Comparison of ENCODE assay signal across 10 mouse cellular contexts in the genomic region with DNA sequence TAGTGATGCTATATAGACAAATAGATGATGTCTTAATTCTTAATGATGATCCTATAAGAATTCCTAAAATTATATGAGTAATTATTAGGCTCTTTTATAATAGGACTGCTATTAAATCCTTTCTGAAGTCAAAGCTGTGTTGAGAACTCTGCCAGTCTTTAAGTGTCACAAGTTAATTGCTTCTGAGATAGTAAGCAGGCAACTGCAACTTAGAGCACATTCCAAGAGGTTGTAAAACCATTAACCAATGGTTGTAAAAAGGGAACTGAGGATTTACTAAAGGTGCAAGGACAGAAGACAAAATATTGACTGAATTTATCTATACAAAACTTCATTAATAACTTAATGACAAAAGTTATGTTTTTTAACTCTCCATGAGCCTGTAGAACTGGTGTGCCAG. TPM values are rescaled to one million over a fixed set of nuclear protein-coding genes. Genes with fewer than 3 reads are reported as not detected.
ATAC-seq and TF ChIP-seq lines count a peak whose summit lies in the region.
"Had no signal": no experiment of that assay in that cellular context is flagged by ENCODE, and none has a peak within 500 bp of the region (broad histone marks: within the 10 kb centered on the region; RNA-seq: fewer than 3 reads in every experiment).

No protein-coding gene starts in this region.

- H3K27me3 ChIP-seq in intestine, embryonic 15.5 days (replicated peaks), result no peaks in the 10 kb centered on the region
- H3K27me3 ChIP-seq in intestine, postnatal 0 days (replicated peaks; ENCODE audit: control insufficient read depth, insufficient read depth, low read length), result no peaks in the 10 kb centered on the region
- no peaks in the 10 kb centered on the region for H3K27me3 ChIP-seq in intestine, embryonic 16.5 days (replicated peaks; ENCODE audit: control insufficient read depth, insufficient read depth, low read length)
- no peaks in the 10 kb centered on the region for H3K27me3 ChIP-seq in heart, embryonic 12.5 days (replicated peaks)
- H3K27me3 ChIP-seq: CH12.LX had no signal

- TF ChIP-seq CTCF in intestine, postnatal 0 days (IDR thresholded peaks at IDR 0.05; ENCODE audit: low read depth), result no peak

- no peak overlapping the region for H3K27ac ChIP-seq in intestine, embryonic 15.5 days
- no peak overlapping the region for H3K27ac ChIP-seq in intestine, postnatal 0 days (ENCODE audit: low read depth, low read length)
- no peak overlapping the region for H3K27ac ChIP-seq in intestine, embryonic 16.5 days (ENCODE audit: low read length)
- no peak overlapping the region for H3K27ac ChIP-seq in heart, embryonic 12.5 days (ENCODE audit: poor library complexity, severe bottlenecking)

- H3K9ac ChIP-seq in intestine, embryonic 15.5 days, result no peak overlapping the region
- no peak overlapping the region for H3K9ac ChIP-seq in intestine, postnatal 0 days (ENCODE audit: low read depth, low read length)
- no peak overlapping the region for H3K9ac ChIP-seq in intestine, embryonic 16.5 days (ENCODE audit: low read depth, low read length)
- no peak overlapping the region for H3K9ac ChIP-seq in heart, embryonic 12.5 days

- H3K4me2 ChIP-seq in intestine, embryonic 15.5 days (replicated peaks), result no peak overlapping the region
- H3K4me2 ChIP-seq in intestine, postnatal 0 days (replicated peaks; ENCODE audit: low read depth), result no peak overlapping the region
- H3K4me2 ChIP-seq in intestine, embryonic 16.5 days (ENCODE audit: low read depth, low read length), result no peak overlapping the region
- H3K4me2 ChIP-seq in heart, embryonic 12.5 days, result no peak overlapping the region

- H3K9me3 ChIP-seq in intestine, embryonic 15.5 days, result no peaks in the 10 kb centered on the region
- no peaks in the 10 kb centered on the region for H3K9me3 ChIP-seq in intestine, postnatal 0 days (ENCODE audit: control insufficient read depth)
- H3K9me3 ChIP-seq in intestine, embryonic 16.5 days (ENCODE audit: control insufficient read depth, low read length), result no peaks in the 10 kb centered on the region
- H3K9me3 ChIP-seq in heart, embryonic 12.5 days (replicated peaks), result no peaks in the 10 kb centered on the region

- H3K36me3 ChIP-seq in intestine, embryonic 15.5 days, result no peaks in the 10 kb centered on the region
- no peaks in the 10 kb centered on the region for H3K36me3 ChIP-seq in intestine, postnatal 0 days (ENCODE audit: control insufficient read depth, insufficient read depth)
- no peaks in the 10 kb centered on the region for H3K36me3 ChIP-seq in intestine, embryonic 16.5 days (ENCODE audit: control insufficient read depth, insufficient read depth, low read length)
- no peaks in the 10 kb centered on the region for H3K36me3 ChIP-seq in heart, embryonic 12.5 days
- H3K36me3 ChIP-seq: G1E had no signal

- H3K4me1 ChIP-seq in intestine, embryonic 15.5 days (replicated peaks), result no peaks in the 10 kb centered on the region
- H3K4me1 ChIP-seq in intestine, postnatal 0 days (replicated peaks; ENCODE audit: control insufficient read depth, insufficient read depth, low read length), result no peaks in the 10 kb centered on the region
- 0 out of 2 replicates have a peak, but pooled peaks cover 2% of the 10 kb centered on the region for H3K4me1 ChIP-seq in intestine, embryonic 16.5 days (ENCODE audit: control insufficient read depth, insufficient read depth, low read length)
- no peaks in the 10 kb centered on the region for H3K4me1 ChIP-seq in heart, embryonic 12.5 days (replicated peaks)

- ATAC-seq in intestine, embryonic 15.5 days, result peak; percentile 61; the same call in 1 of the 2 replicates
- ATAC-seq in intestine, postnatal 0 days, result no peak
- peak; percentile 56 for ATAC-seq in intestine, embryonic 16.5 days
- no peak for ATAC-seq in heart, embryonic 12.5 days (ENCODE audit: insufficient number of reproducible peaks, low FRiP score)
- ATAC-seq: activated CD4-positive, CD25-positive, alpha-beta regulatory T cell, adult 4 months; CD4-positive, CD25-positive, alpha-beta regulatory T cell, adult 4 months; Patski had no signal

- H3K4me3 ChIP-seq in intestine, embryonic 15.5 days (replicated peaks), result no peak overlapping the region
- H3K4me3 ChIP-seq in intestine, postnatal 0 days (ENCODE audit: low read depth, low read length), result no peak overlapping the region
- H3K4me3 ChIP-seq in intestine, embryonic 16.5 days (ENCODE audit: low read length), result no peak overlapping the region
- no peak overlapping the region for H3K4me3 ChIP-seq in heart, embryonic 12.5 days

RNA-seq across cellular contexts. Expression of a gene that starts 44.9 kb away (rescaled TPM):
- 0.14 and 0.21 TPM in 2 replicates for polyA plus RNA-seq in intestine, embryonic 15.5 days (2015; fragmentation: Nextera tagmentation; extraction: Ambion mirVana)
- polyA plus RNA-seq in intestine, postnatal 0 days (2015; fragmentation: Nextera tagmentation; extraction: Ambion mirVana), result not detected in 2 replicates
- 0.11 and 0.26 TPM in 2 replicates for polyA plus RNA-seq in intestine, embryonic 16.5 days (2015; fragmentation: Nextera tagmentation; extraction: Ambion mirVana)
- polyA plus RNA-seq in heart, embryonic 12.5 days (2016; fragmentation: Nextera tagmentation; extraction: Ambion mirVana), result not detected in 2 replicates
- polyA plus RNA-seq: C2C12; CD4-positive, CD25-positive, alpha-beta regulatory T cell, adult 4 months; G1E had no signal

Comparison
In these comparisons a context has a peak if more than half of its experiments do, and no peak if none do; other contexts are left out.
1. ATAC-seq: peak in intestine, embryonic 15.5 days (single experiment) and intestine, embryonic 16.5 days (single experiment); none in intestine, postnatal 0 days (single experiment) and heart, embryonic 12.5 days (single experiment).